Mouse (Mus musculus) cortical plate, adult 2 months (tissue): ENCODE data around the gene Tpm4.

ENCODE experiments used
- CTCF ChIP-seq: fragments of 200-500 bp; IDR thresholded peaks from 2 replicates; pipeline ENCODE4 v1.5.1; 2011; ENCODE audit warnings: mild to moderate bottlenecking, control low read depth, low read length; ENCODE audit not compliant: insufficient read depth; ENCODE audit errors: extremely low read depth
- POLR2A ChIP-seq: fragments of 200-500 bp; IDR thresholded peaks from 2 replicates; pipeline ENCODE4 v1.6.1; 2011; ENCODE audit warnings: mild to moderate bottlenecking, low read length, control low read depth; ENCODE audit not compliant: insufficient read depth; ENCODE audit errors: extremely low read depth

- no peak for TF ChIP-seq CTCF
- no peak for TF ChIP-seq POLR2A
These were observed 12.8 kb upstream of the Tpm4 start for GRCm38 (mm10) chr8:72121997-72122396.
